Mouse (Mus musculus) thymus, adult 2 months (tissue): ENCODE results near the gene Dusp6.

Experiments
- CTCF ChIP-seq: fragments of 200-500 bp; IDR thresholded peaks from 2 replicates; pipeline ENCODE4 v1.5.1; 2012; ENCODE audit warnings: mild to moderate bottlenecking, control low read depth, low read length, moderate library complexity, borderline replicate concordance; ENCODE audit not compliant: control insufficient read depth, poor library complexity, insufficient read depth; ENCODE audit errors: extremely low read depth
- POLR2A ChIP-seq: fragments of 200-500 bp; IDR thresholded peaks from 2 replicates; pipeline ENCODE4 v1.6.1; 2012; ENCODE audit warnings: mild to moderate bottlenecking, low read length, control low read depth, moderate library complexity; ENCODE audit not compliant: control insufficient read depth, poor library complexity, insufficient read depth; ENCODE audit errors: extremely low read depth

- TF ChIP-seq CTCF (no peak), POLR2A (no peak)
Measured at GRCm38 (mm10) chr10:99226782-99227181, 36.2 kb upstream of the Dusp6 start.
